8 mouse cellular contexts compared by ENCODE assay signal in the genomic region with DNA sequence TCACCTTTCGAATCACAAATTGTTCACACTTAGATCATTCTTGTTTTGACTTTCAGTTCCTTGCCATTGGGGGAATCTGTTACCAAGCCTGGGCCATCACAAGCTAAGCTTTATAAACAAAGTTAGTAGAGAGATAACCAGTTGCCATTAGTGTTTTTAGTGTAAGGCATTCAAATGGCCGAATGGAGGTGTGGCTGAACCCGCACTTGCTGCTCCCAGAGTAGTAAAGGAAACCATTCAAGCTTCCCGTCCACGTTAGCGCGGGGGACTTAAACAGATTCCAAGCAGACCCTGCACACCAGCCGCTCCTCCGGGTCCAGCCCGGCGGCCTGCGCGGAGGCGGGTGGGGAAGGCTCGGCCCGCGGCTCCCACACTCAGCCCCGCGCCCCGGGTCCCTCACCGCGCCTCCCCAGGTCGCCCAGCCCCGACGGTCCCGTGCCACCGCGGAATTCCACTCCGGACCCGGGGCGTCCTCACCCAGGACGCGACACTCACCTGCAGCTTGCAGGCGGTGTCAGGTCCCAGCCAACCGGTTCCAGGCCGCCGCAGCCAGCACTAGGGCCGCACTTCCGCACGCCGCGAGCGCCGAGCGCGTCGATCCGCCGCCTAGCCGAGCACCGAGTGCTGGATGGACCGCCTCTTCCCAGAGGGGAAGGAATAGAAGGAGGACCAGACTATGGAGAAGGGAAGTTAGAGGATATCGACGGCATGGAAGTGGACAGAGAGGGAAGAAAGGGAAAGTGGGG. TPM values are rescaled to one million over a fixed set of nuclear protein-coding genes. Genes with fewer than 3 reads are reported as not detected.
DNase-seq lines count a peak whose midpoint lies in the region; ATAC-seq and TF ChIP-seq lines count a peak whose summit lies in the region.

A gene (minus strand): TSS at position 593 of the 746 bp plus-strand sequence.
A gene (plus strand): TSS at position 704 of the 746 bp plus-strand sequence.

- peak within 1 kb of the TSS; percentile 67 for H3K4me2 ChIP-seq in hindbrain, postnatal 0 days (ENCODE audit: low read depth, low read length)

- 0 out of 2 replicates have a peak within 1 kb of the TSS, but pooled peaks have one; percentile 4 for H3K27ac ChIP-seq in cortical plate, adult 2 months (ENCODE audit: insufficient read depth, low read length)
- H3K27ac ChIP-seq in gastrocnemius, adult 2 months = peak within 1 kb of the TSS; percentile 95
- peak within 1 kb of the TSS; percentile 86 for H3K27ac ChIP-seq in hindbrain, postnatal 0 days

- H3K4me3 ChIP-seq in cortical plate, adult 2 months (ENCODE audit: insufficient read depth, low read length) = peak within 1 kb of the TSS; percentile 72
- H3K4me3 ChIP-seq in gastrocnemius, adult 2 months = peak within 1 kb of the TSS; percentile 93
- H3K4me3 ChIP-seq in hindbrain, postnatal 0 days (ENCODE audit: low read length) = peak within 1 kb of the TSS; percentile 98
- H3K4me3 ChIP-seq in megakaryocyte, embryonic 14.5 days (replicated peaks) = peak within 1 kb of the TSS; percentile 96

- peak; percentile 98 for ATAC-seq in hindbrain, postnatal 0 days

- peak; percentile 81 for DNase-seq in adipocyte (ENCODE audit: low spot score)
- DNase-seq in gastrocnemius, adult 2 months = peak; percentile 88
- peak; percentile 91 for DNase-seq in hindbrain, postnatal 0 days (ENCODE audit: low spot score)
- peak; percentile 31 to 79 for DNase-seq in left cerebral cortex, adult 9 months (ENCODE audit: low spot score in 2 of 2)
- peak; percentile 80 to 87 for DNase-seq in right cerebral cortex, adult 2 months (ENCODE audit: low spot score in 2 of 2)
- DNase-seq in urinary bladder, postnatal 10 days (ENCODE audit: low spot score) = peak; percentile 45

- peak; percentile 52; the same call in 1 of the 2 replicates for TF ChIP-seq POLR2A in cortical plate, adult 2 months (IDR thresholded peaks at IDR 0.05; ENCODE audit: extremely low read depth, insufficient read depth, low read length)

- peak within 1 kb of the TSS; percentile 95 for H3K9ac ChIP-seq in hindbrain, postnatal 0 days (replicated peaks; ENCODE audit: low read length)

- no peaks in the 10 kb centered on the region for H3K27me3 ChIP-seq in hindbrain, postnatal 0 days (ENCODE audit: insufficient read depth, low read length)
- H3K27me3 ChIP-seq in megakaryocyte, embryonic 14.5 days (replicated peaks) = no peaks in the 10 kb centered on the region

- WGBS in hindbrain, postnatal 0 days = 1% methylated on average over 54 of the region's 54 CpGs

- H3K9me3 ChIP-seq in hindbrain, postnatal 0 days (ENCODE audit: low read length) = no peaks in the 10 kb centered on the region
- no peaks in the 10 kb centered on the region for H3K9me3 ChIP-seq in megakaryocyte, embryonic 14.5 days

- TF ChIP-seq CTCF in cortical plate, adult 2 months (IDR thresholded peaks at IDR 0.05; ENCODE audit: extremely low read depth, insufficient read depth, low read length) = no peak
- no peak for TF ChIP-seq CTCF in gastrocnemius, adult 2 months (IDR thresholded peaks at IDR 0.05)
- TF ChIP-seq CTCF in hindbrain, postnatal 0 days (IDR thresholded peaks at IDR 0.05; ENCODE audit: low read depth) = no peak

- peaks cover 4% of the 10 kb centered on the region for H3K4me1 ChIP-seq in cortical plate, adult 2 months (ENCODE audit: control insufficient read depth, insufficient read depth, low read length)
- H3K4me1 ChIP-seq in hindbrain, postnatal 0 days (ENCODE audit: insufficient read depth, low read length) = no peaks in the 10 kb centered on the region
- H3K4me1 ChIP-seq in megakaryocyte, embryonic 14.5 days = peaks cover 49% of the 10 kb centered on the region

- intact Hi-C loops in gastrocnemius, adult 2 months (cut with DNase I) = no loop called here

- no peaks in the 10 kb centered on the region for H3K36me3 ChIP-seq in hindbrain, postnatal 0 days (ENCODE audit: insufficient read depth, low read length)
- peaks cover 7% of the 10 kb centered on the region for H3K36me3 ChIP-seq in megakaryocyte, embryonic 14.5 days (replicated peaks; ENCODE audit: low read length)

RNA-seq across cellular contexts. Expression of the first gene that starts in this region (rescaled TPM):
- polyA plus RNA-seq in cortical plate, adult 2 months (2012; rRNA removed) = 25.2 and 26.6 TPM in 2 replicates
- 10 to 100 TPM; 14.2 to 15.1 TPM for total RNA-seq in gastrocnemius, adult 2 months (2021)
- total RNA-seq in hindbrain, postnatal 0 days (2014; rRNA removed) = 41.7 and 49.4 TPM in 2 replicates
- polyA plus RNA-seq in hindbrain, postnatal 0 days (2015; fragmentation: Nextera tagmentation; extraction: Ambion mirVana) = 35.5 and 36.5 TPM in 2 replicates
- polyA plus RNA-seq in megakaryocyte, embryonic 14.5 days (2012; ENCODE audit: insufficient read depth, low replicate concordance) = 1.8 and 3.9 TPM in 2 replicates

RNA-seq across cellular contexts. Expression of the second gene that starts in this region (rescaled TPM):
- polyA plus RNA-seq in cortical plate, adult 2 months (2012; rRNA removed) = 0.06 TPM in 1 of 2 replicates, not detected in the other
- total RNA-seq in gastrocnemius, adult 2 months (2021) = not detected
- 0.72 TPM in 1 of 2 replicates, not detected in the other for total RNA-seq in hindbrain, postnatal 0 days (2014; rRNA removed)
- polyA plus RNA-seq in hindbrain, postnatal 0 days (2015; fragmentation: Nextera tagmentation; extraction: Ambion mirVana) = 0.13 TPM in 1 of 2 replicates, not detected in the other
- polyA plus RNA-seq in megakaryocyte, embryonic 14.5 days (2012; ENCODE audit: insufficient read depth, low replicate concordance) = not detected in 2 replicates

Comparison
In these comparisons a context has a peak if more than half of its experiments do, and no peak if none do; other contexts are left out.
1. Peak in every context shown above with its lines: DNase-seq, ATAC-seq, H3K4me3 ChIP-seq and H3K27ac ChIP-seq.
2. H3K27ac ChIP-seq: peak in every context shown above with its lines; median percentile 95 in gastrocnemius, adult 2 months; 86 in hindbrain, postnatal 0 days; 4 in cortical plate, adult 2 months.